Mouse (Mus musculus) embryonic facial prominence, embryonic 13.5 days (tissue): Measurements from ENCODE around the gene Map7d1. TPM values are rescaled to one million over a fixed set of nuclear protein-coding genes. Genes with fewer than 3 reads are reported as not detected.

ENCODE experiments used
- ATAC-seq: fragments of 200-750 bp; cut with Nextera tagmentation; 2 replicates; pipeline ENCODE4 v1.8.0; 2017; ENCODE audit warnings: low read depth; ENCODE audit not compliant: insufficient number of reproducible peaks, insufficient read depth, low FRiP score, low TSS enrichment
- H3K27ac ChIP-seq: fragments of 300-500 bp; sonication (generic); 2 replicates; pipeline ENCODE4 v1.5.1; 2015; ENCODE audit warnings: moderate library complexity, mild to moderate bottlenecking, inconsistent platforms
- H3K27me3 ChIP-seq: fragments of 300-500 bp; sonication (generic); 2 replicates; pipeline ENCODE4 v1.6.1; 2015; ENCODE audit warnings: mild to moderate bottlenecking, inconsistent platforms
- H3K36me3 ChIP-seq: fragments of 300-500 bp; sonication (generic); 2 replicates; pipeline ENCODE4 v1.6.1; 2015; ENCODE audit warnings: mild to moderate bottlenecking, inconsistent platforms
- H3K4me1 ChIP-seq: fragments of 300-500 bp; sonication (generic); 2 replicates; pipeline ENCODE4 v1.6.1; 2015; ENCODE audit warnings: inconsistent platforms
- H3K4me2 ChIP-seq: fragments of 300-500 bp; sonication (generic); 2 replicates; pipeline ENCODE4 v1.6.1; 2015; ENCODE audit warnings: moderate library complexity, mild to moderate bottlenecking, inconsistent platforms
- H3K4me3 ChIP-seq: fragments of 300-500 bp; sonication (generic); 2 replicates; pipeline ENCODE4 v1.5.1; 2015; ENCODE audit warnings: mild to moderate bottlenecking, inconsistent platforms
- H3K9ac ChIP-seq: fragments of 300-500 bp; sonication (generic); 2 replicates; pipeline ENCODE4 v1.6.1; 2015; ENCODE audit warnings: mild to moderate bottlenecking, inconsistent platforms
- H3K9me3 ChIP-seq: fragments of 300-500 bp; sonication (generic); 2 replicates; pipeline ENCODE4 v1.6.1; 2016; ENCODE audit warnings: inconsistent platforms
- WGBS: fragments of 180-500 bp; shearing (Covaris S2); methylation state at CpG from one replicate; pipeline ENCODE4 v1.1.7; 2015; ENCODE audit warnings: mixed read lengths; 5-methylcytosine and 5-hydroxymethylcytosine counted together
- polyA plus RNA-seq: library from polyadenylated mRNA; unstranded; fragments of >200 nt; fragmentation: Nextera tagmentation; extraction: Ambion mirVana; gene quantifications from 2 replicates; pipeline ENCODE4 v1.2.1, GENCODE M21; 2015

Map7d1 gene
- 48.8 and 57.0 TPM in 2 replicates for polyA plus RNA-seq

DNA sequence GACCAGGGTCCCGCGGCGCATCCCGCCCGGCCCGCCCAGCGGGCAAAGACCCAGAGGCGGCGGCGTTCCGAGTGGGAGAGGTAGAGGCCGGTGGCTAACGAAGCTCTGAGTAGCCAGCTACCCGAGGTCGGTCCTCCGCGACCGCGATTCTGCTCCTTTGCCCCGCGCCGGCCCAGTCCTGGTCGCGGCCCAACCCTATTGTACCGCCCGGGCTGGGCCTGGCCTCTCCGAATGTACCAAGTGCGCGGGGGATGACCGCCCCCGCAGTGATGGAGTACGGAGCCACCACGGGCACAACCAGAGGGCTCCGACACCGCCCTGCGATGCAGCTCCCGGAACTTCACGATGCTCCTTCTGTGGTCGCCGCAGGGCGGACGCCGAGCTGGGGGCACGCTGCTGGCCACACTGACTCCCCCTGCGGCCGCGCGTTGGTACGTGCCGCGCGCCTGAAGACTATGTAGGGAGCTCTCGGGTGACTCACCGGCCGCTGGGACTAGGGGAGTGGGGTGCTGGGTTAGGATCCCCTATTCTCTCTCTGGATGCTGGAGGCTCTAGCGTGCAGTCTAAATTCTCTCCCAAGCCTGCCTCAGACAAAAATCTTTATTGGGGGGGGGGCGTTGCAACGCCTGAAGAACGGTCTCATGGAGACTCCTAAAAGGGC is at the start of gene Map7d1:
Map7d1 (minus strand) TSS at position 213 of the 661 bp plus-strand sequence.
- Histone ChIP-seq H3K9me3 (no peaks in the 10 kb centered on the region), H3K36me3 (no peaks in the 10 kb centered on the region), H3K9ac (peak within 1 kb of the TSS; percentile 99), H3K27ac (peak within 1 kb of the TSS; percentile 96), H3K4me3 (peak within 1 kb of the TSS; percentile 99), H3K4me2 (peak within 1 kb of the TSS; percentile 96), H3K4me1 (peaks cover 78% of the 10 kb centered on the region), H3K27me3 (no peaks in the 10 kb centered on the region)
- ATAC-seq, result peak; percentile 79
- WGBS, result under 1% methylated on average over 59 of the region's 59 CpGs

DNA sequence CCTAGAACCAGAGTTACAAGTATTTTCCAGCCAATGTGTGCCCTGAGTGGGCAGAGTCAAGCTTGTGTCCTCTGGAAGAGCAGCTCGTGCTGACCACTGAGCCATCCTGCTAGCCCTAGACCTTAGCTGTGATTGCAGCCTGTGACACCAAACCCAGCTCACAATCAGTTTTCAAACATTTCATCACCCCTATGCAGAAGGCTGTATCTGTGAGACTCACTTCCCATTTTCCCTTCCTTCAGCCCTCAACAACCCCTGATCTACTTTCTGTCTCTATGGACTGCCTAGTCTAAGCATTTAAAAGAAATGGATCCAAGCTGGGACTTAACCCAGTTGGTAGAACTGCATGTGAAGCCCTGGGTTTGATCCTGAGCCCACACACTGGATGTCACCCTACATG is 49.3 kb upstream of the Map7d1 start:
- no peak overlapping the region for H3K4me3 ChIP-seq
- no peak overlapping the region for H3K4me2 ChIP-seq
- peaks cover 31% of the 10 kb centered on the region for H3K4me1 ChIP-seq
- H3K27ac ChIP-seq, result no peak overlapping the region
- ATAC-seq, result no peak
- 0 out of 2 replicates have a peak, but pooled peaks cover 7% of the 10 kb centered on the region for H3K36me3 ChIP-seq
- WGBS, result 91% methylated on average over 1 of the region's 1 CpGs
- peaks cover 4% of the 10 kb centered on the region; the same call in 1 of the 2 replicates for H3K9me3 ChIP-seq
- H3K9ac ChIP-seq, result no peak overlapping the region
- H3K27me3 ChIP-seq, result peaks cover 28% of the 10 kb centered on the region

DNA sequence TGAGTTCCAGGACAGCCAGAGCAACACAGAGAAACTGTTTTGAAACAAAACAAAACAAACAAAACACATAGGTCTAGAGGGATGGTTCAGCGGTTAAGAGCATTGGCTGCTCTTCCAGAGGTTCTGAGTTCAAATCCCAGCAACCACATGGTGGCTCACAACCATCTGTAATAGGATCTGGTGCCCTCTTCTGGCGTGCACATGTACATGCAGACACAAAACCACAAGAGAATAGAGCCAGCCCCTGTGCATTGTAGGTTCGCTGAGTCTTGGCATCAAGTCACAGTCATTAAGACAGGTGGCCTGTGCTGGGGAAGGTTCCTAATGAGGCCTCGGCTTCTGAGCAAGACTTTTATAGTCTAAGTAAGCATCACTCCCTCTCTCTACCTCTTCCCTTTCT is 47.7 kb upstream of the Map7d1 start:
- no peak for ATAC-seq
- H3K36me3 ChIP-seq, result peaks cover 4% of the 10 kb centered on the region; the same call in 1 of the 2 replicates
- peaks cover 29% of the 10 kb centered on the region for H3K4me1 ChIP-seq
- H3K9ac ChIP-seq, result no peak overlapping the region
- H3K27ac ChIP-seq, result no peak overlapping the region
- no peak overlapping the region for H3K4me3 ChIP-seq
- H3K9me3 ChIP-seq, result peaks cover 4% of the 10 kb centered on the region; the same call in 1 of the 2 replicates
- no peak overlapping the region for H3K4me2 ChIP-seq
- WGBS, result 65% methylated on average over 4 of the region's 4 CpGs
- peaks cover 38% of the 10 kb centered on the region for H3K27me3 ChIP-seq

DNA sequence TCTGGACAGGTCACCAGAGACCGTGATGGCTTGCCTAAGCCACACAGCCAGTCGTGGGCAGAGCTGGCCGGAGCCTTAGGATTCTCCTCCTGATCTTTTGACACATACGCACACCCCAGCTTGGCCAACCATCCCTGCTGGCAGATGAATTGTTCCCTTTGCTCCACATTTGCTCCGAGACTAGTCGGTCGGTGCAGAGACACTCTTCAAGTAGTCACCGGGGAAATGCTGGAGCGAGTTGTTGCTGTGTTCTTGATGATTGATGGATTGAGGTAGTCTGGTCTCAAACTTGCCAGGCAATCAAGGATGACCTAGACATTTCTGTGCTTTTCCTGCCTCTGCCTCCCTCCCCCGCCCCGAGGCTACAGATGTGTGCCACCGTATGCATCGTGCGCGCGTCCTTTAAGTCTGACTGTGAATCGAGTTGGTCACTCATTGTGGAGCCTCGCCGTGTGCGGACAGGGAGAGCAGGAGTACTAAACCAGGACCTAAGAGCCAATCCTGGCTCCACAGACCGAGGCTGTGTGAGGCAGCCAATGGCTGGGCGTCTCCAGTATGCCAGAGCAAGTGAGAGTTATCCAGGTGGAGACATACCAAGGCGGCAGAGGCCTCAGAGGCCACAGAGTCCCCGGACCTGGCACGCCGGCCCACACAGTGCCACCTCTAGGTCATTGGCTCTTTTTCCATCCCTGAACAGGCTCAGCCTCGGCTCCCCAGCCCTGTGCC is 45.6 kb upstream of the Map7d1 start:
- 9% methylated on average over 27 of the region's 27 CpGs for WGBS
- Histone ChIP-seq H3K4me3 (peak overlapping the region; percentile 45), H3K9ac (peak overlapping the region; percentile 67), H3K27me3 (peaks cover 44% of the 10 kb centered on the region), H3K4me2 (peak overlapping the region; percentile 85), H3K36me3 (peaks cover 16% of the 10 kb centered on the region; the same call in 1 of the 2 replicates), H3K4me1 (peaks cover 38% of the 10 kb centered on the region), H3K27ac (peak overlapping the region; percentile 89), H3K9me3 (peaks cover 4% of the 10 kb centered on the region; the same call in 1 of the 2 replicates)
- ATAC-seq, result no peak

DNA sequence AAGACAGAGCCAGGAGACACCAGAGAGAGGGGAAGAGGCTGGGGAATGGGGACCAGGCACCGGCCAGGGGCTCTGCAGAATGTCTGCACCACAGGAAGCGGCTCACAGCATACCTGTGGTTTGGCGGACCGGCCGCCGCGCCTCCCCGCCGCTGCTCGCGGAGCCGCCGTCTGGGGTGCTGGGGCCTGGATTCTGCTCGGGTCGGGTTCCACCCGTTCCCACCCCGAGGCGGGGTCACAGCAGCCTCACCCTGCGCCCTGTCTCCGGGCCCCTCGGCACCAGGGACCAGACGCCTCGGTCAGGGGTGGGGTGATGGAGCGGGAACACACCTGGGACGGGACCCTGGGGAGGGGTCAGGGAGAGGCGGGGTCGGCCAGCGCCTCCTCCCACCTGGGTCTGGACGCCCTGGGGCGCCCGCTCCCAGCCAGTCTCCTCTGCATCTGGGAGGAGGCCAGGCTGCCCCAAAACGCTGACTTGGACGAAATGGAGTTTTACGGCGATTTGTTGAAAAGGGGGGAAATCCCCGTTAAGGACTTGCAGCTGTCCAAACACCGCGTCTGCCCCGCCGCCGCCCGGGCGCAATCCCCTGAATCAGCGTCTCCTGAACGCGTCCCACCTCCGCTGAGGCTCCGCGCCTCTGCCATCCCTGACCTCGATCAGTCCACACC is 44.9 kb upstream of the Map7d1 start:
- H3K9ac ChIP-seq, result peak overlapping the region; percentile 67
- peak overlapping the region; percentile 45 for H3K4me3 ChIP-seq
- H3K4me2 ChIP-seq, result peak overlapping the region; percentile 85
- H3K27ac ChIP-seq, result peak overlapping the region; percentile 89
- H3K4me1 ChIP-seq, result peaks cover 45% of the 10 kb centered on the region
- H3K9me3 ChIP-seq, result peaks cover 2% of the 10 kb centered on the region; the same call in 1 of the 2 replicates
- under 1% methylated on average over 50 of the region's 50 CpGs for WGBS
- ATAC-seq, result peak; percentile 81
- peaks cover 47% of the 10 kb centered on the region for H3K27me3 ChIP-seq
- H3K36me3 ChIP-seq, result peaks cover 16% of the 10 kb centered on the region; the same call in 1 of the 2 replicates

DNA sequence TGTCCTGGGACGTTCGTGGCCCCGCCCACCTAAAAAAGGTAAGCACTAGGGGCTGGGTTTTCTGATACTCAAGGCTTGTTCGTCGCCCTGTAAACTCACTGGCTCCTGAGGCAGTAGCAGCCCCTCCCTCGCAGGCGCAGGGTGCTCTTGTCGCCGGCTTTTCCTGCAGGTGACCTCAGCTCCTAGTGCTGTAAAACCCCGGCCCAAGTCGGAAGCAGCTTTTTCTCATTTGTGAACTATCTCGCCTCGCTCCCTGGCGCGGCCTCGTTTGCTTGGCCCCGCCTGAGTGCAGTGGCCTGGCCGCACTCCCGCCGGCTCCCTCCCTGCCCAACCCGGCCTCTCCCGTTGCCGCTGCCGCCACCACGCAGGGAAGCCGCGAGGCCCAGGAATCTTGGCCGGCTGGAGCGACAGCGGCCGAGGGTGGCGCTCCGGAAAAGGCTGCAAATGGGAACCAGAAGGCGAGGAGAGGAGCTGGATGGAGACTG is 40.5 kb upstream of the Map7d1 start:
- ATAC-seq, result no peak
- no peaks in the 10 kb centered on the region for H3K9me3 ChIP-seq
- H3K27me3 ChIP-seq, result peaks cover 35% of the 10 kb centered on the region
- 1% methylated on average over 34 of the region's 34 CpGs for WGBS
- peak overlapping the region; percentile 68 for H3K9ac ChIP-seq
- peak overlapping the region; percentile 80 for H3K27ac ChIP-seq
- peaks cover 11% of the 10 kb centered on the region; the same call in 1 of the 2 replicates for H3K36me3 ChIP-seq
- H3K4me3 ChIP-seq, result peak overlapping the region; percentile 33
- peaks cover 52% of the 10 kb centered on the region for H3K4me1 ChIP-seq
- peak overlapping the region; percentile 65 for H3K4me2 ChIP-seq

DNA sequence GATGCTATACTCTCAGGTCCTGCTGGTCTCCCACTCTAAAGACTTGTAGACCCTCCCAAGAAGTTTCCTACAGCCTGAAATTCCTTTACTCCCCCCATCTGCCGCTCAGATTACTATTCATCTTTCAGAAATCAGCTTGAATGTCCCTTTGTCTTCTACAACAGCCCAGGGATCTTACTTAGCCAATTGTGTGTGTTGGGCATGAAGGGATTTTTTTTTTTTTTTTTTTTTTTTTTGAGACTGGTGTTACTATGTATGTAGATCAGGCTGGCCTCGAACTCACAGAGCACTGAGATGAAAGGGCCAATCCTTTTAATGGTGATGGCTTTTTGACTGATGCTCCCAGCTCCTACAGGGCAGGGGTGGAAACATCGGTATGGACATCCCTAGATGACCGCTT is 39.8 kb upstream of the Map7d1 start:
- Histone ChIP-seq H3K4me2 (peak overlapping the region; percentile 65), H3K9ac (no peak overlapping the region), H3K4me1 (peaks cover 52% of the 10 kb centered on the region), H3K36me3 (peaks cover 11% of the 10 kb centered on the region; the same call in 1 of the 2 replicates), H3K4me3 (peak overlapping the region; percentile 33; the same call in 1 of the 2 replicates), H3K27ac (peak overlapping the region; percentile 80; the same call in 1 of the 2 replicates), H3K27me3 (peaks cover 28% of the 10 kb centered on the region), H3K9me3 (no peaks in the 10 kb centered on the region)
- WGBS, result 40% methylated on average over 4 of the region's 4 CpGs
- ATAC-seq, result no peak

DNA sequence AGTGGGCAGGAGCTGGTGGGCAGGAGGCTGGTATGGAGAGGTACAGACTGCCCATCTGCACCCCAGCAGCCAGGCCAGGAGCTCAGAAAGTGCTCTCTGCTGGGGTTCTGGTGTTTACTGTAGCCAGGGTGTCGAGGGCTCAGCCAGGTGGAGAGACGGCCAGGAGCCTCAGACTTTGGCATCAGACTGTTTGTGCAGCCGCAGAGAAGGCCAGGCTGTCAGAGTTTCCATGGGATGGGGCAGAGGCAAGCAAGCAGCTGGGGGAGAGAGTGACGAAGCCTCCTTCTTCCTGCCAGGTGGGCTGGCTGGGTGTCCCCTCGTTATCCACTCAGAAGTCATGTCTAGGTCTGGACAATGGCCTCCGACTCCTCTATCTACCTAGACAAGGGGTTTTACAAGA is 39.0 kb upstream of the Map7d1 start:
- 0 out of 2 replicates have a peak overlapping the region, but pooled peaks have one; percentile 21 for H3K9ac ChIP-seq
- H3K4me2 ChIP-seq, result no peak overlapping the region
- H3K4me3 ChIP-seq, result no peak overlapping the region
- peaks cover 21% of the 10 kb centered on the region; the same call in 1 of the 2 replicates for H3K27me3 ChIP-seq
- H3K27ac ChIP-seq, result no peak overlapping the region
- H3K4me1 ChIP-seq, result peaks cover 52% of the 10 kb centered on the region
- WGBS, result 75% methylated on average over 6 of the region's 6 CpGs
- H3K9me3 ChIP-seq, result no peaks in the 10 kb centered on the region
- no peak for ATAC-seq
- H3K36me3 ChIP-seq, result peaks cover 11% of the 10 kb centered on the region; the same call in 1 of the 2 replicates

DNA sequence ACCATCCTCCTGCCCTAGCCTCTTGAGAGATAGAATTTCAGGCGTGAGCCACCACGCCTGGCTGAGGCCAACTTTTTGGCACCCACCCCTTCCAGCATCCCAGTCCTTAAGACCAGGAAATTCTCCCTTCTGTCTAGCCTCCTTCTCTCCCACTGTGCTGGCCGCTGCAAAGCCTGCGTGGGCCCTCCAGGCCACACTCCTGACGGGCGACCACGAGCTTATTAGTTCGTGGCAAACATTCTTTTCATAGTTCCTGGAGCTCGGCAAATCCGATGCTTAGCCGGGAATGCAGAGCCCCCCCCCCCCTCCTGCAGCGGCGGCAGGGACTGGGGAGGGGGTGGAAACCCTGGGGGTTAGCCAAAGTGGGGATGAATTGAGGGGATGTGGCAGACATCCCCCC is 35.1 kb upstream of the Map7d1 start:
- Histone ChIP-seq H3K36me3 (no peaks in the 10 kb centered on the region), H3K27ac (peak overlapping the region; percentile 81), H3K4me2 (peak overlapping the region; percentile 39), H3K9ac (peak overlapping the region; percentile 51; the same call in 1 of the 2 replicates), H3K4me1 (peaks cover 63% of the 10 kb centered on the region), H3K4me3 (no peak overlapping the region), H3K27me3 (peaks cover 34% of the 10 kb centered on the region), H3K9me3 (no peaks in the 10 kb centered on the region)
- no peak for ATAC-seq
- 8% methylated on average over 13 of the region's 13 CpGs for WGBS

DNA sequence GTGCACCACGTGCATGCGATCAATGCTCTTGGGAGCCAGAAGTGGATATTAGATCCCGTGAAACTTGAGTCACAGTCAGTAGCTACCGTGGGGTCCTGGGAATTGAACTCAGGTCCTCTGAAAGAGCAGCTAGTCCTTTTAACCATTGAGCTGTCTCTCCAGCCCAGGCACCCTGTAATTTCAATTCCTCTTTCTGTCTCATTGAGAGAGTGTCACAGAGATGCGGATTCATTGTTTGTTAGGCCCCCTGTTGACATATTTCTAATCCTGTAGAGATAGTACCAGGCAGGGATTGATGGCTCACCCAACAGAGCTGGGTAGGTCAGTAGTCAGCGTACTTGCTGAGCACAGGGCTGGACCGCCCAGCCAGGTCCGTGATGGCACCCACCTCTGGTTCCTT is 34.2 kb upstream of the Map7d1 start:
- Histone ChIP-seq H3K9ac (no peak overlapping the region), H3K4me2 (peak overlapping the region; percentile 39), H3K36me3 (no peaks in the 10 kb centered on the region), H3K9me3 (0 out of 2 replicates have a peak, but pooled peaks cover 4% of the 10 kb centered on the region), H3K4me3 (no peak overlapping the region), H3K27me3 (peaks cover 33% of the 10 kb centered on the region), H3K27ac (peak overlapping the region; percentile 81; the same call in 1 of the 2 replicates), H3K4me1 (peaks cover 59% of the 10 kb centered on the region)
- no peak for ATAC-seq
- WGBS, result 70% methylated on average over 8 of the region's 8 CpGs
